Mouse (Mus musculus) olfactory bulb, adult 2 months (tissue): Measurements from ENCODE around the gene Olfr524.

Source experiments
- CTCF ChIP-seq: fragments of 200-500 bp; IDR thresholded peaks from 2 replicates; pipeline ENCODE4 v1.5.1; 2012; ENCODE audit warnings: low read depth, mild to moderate bottlenecking, low read length, moderate library complexity; ENCODE audit not compliant: insufficient read depth
- POLR2A ChIP-seq: fragments of 200-500 bp; IDR thresholded peaks from 2 replicates; pipeline ENCODE4 v1.6.1; 2012; ENCODE audit warnings: mild to moderate bottlenecking, low read depth, low read length, moderate library complexity; ENCODE audit not compliant: insufficient read depth

GRCm38 (mm10) chr7:140188391-140189328 is 17.1 kb downstream of the Olfr524 start:
- TF ChIP-seq CTCF (no peak), POLR2A (no peak)
